Mouse (Mus musculus) intestine, embryonic 14.5 days (tissue): ENCODE measurements around the gene Wnt6. TPM values are rescaled to one million over a fixed set of nuclear protein-coding genes. Genes with fewer than 3 reads are reported as not detected.
"Not testable (repeated sequence)": the region's sequence is repeated elsewhere in the genome, so short reads cannot be mapped to it uniquely, and the experiment has no call there.

ENCODE experiments used
- ATAC-seq: fragments of 200-750 bp; cut with Nextera tagmentation; replicated peaks from 2 replicates; pipeline ENCODE4 v1.8.0; 2017; ENCODE audit warnings: low read depth, moderate number of reproducible peaks, moderate TSS enrichment, moderate library complexity; ENCODE audit not compliant: low FRiP score, low TSS enrichment
- DNase-seq: peaks from one replicate; pipeline ENCODE4 v3.0.0-alpha.2; 2018; ENCODE audit warnings: low spot score
- H3K27ac ChIP-seq: fragments of 300-500 bp; sonication (generic); 2 replicates; pipeline ENCODE4 v1.5.1; 2014; ENCODE audit warnings: low read depth, mild to moderate bottlenecking, control low read depth
- H3K27me3 ChIP-seq: fragments of 300-500 bp; sonication (generic); replicated peaks from 2 replicates; pipeline ENCODE4 v1.6.1; 2014; ENCODE audit warnings: low read length, control low read depth; ENCODE audit not compliant: control insufficient read depth, insufficient read depth
- H3K36me3 ChIP-seq: fragments of 300-500 bp; sonication (generic); 2 replicates; pipeline ENCODE4 v1.6.1; 2014; ENCODE audit warnings: low read length, control low read depth; ENCODE audit not compliant: control insufficient read depth, insufficient read depth
- H3K4me1 ChIP-seq: fragments of 300-500 bp; sonication (generic); replicated peaks from 2 replicates; pipeline ENCODE4 v1.6.1; 2014; ENCODE audit warnings: low read length, control low read depth, mixed read lengths; ENCODE audit not compliant: control insufficient read depth, insufficient read depth
- H3K4me2 ChIP-seq: fragments of 300-500 bp; sonication (generic); 2 replicates; pipeline ENCODE4 v1.6.1; 2014; ENCODE audit warnings: low read length
- H3K4me3 ChIP-seq: fragments of 300-500 bp; sonication (generic); 2 replicates; pipeline ENCODE4 v1.5.1; 2014; ENCODE audit warnings: low read depth, low read length, control low read depth, mixed read lengths
- H3K9ac ChIP-seq: fragments of 300-500 bp; sonication (generic); 2 replicates; pipeline ENCODE4 v1.6.1; 2014; ENCODE audit warnings: mild to moderate bottlenecking, low read length
- H3K9me3 ChIP-seq: fragments of 300-500 bp; sonication (generic); 2 replicates; pipeline ENCODE4 v1.6.1; 2016; ENCODE audit warnings: low read length, control low read depth; ENCODE audit not compliant: control insufficient read depth
- WGBS: fragments of 180-500 bp; shearing (Covaris S2); extraction: QIAGEN DNeasy Blood & Tissue Kit; methylation state at CpG from one replicate; pipeline ENCODE4 v1.1.7; 2014; 5-methylcytosine and 5-hydroxymethylcytosine counted together
- polyA plus RNA-seq: library from polyadenylated mRNA; unstranded; fragments of >200 nt; fragmentation: Nextera tagmentation; extraction: Ambion mirVana; gene quantifications from 2 replicates; pipeline ENCODE4 v1.2.1, GENCODE M21; 2014

The Wnt6 gene
- polyA plus RNA-seq, 1 experiment from 2014 or later, result 0.22 TPM

GRCm38 (mm10) chr1:74817219-74817618 lies 45.5 kb downstream of the Wnt6 start:
- Histone ChIP-seq H3K27ac (peak overlapping the region; percentile 72), H3K9ac (peak overlapping the region; percentile 70), H3K36me3 (no peaks in the 10 kb centered on the region), H3K27me3 (no peaks in the 10 kb centered on the region), H3K4me2 (peak overlapping the region; percentile 66), H3K4me1 (peaks cover 8% of the 10 kb centered on the region), H3K9me3 (no peaks in the 10 kb centered on the region), H3K4me3 (peak overlapping the region; percentile 70)
- ATAC-seq (no peak), DNase-seq (no peak)
- WGBS, result 12% methylated on average over 14 of the region's 14 CpGs

GRCm38 (mm10) chr1:74818509-74818908 lies 46.8 kb downstream of the Wnt6 start:
- H3K4me3 ChIP-seq, result no peak overlapping the region
- H3K4me1 ChIP-seq, result peaks cover 8% of the 10 kb centered on the region
- ATAC-seq (no peak), DNase-seq (no peak)
- 100% methylated on average over 1 of the region's 1 CpGs for WGBS
- H3K36me3 ChIP-seq, result no peaks in the 10 kb centered on the region
- H3K9ac ChIP-seq, result no peak overlapping the region
- no peaks in the 10 kb centered on the region for H3K9me3 ChIP-seq
- H3K27ac ChIP-seq, result no peak overlapping the region
- H3K27me3 ChIP-seq, result no peaks in the 10 kb centered on the region
- no peak overlapping the region for H3K4me2 ChIP-seq

- DNase-seq, H3K4me3 ChIP-seq, H3K9me3 ChIP-seq, H3K9ac ChIP-seq, H3K4me1 ChIP-seq, ATAC-seq, H3K36me3 ChIP-seq, H3K4me2 ChIP-seq, H3K27me3 ChIP-seq, H3K27ac ChIP-seq: not testable (repeated sequence)
- 96% methylated on average over 4 of the region's 4 CpGs for WGBS
Measured at GRCm38 (mm10) chr1:74823598-74823997, 51.9 kb downstream of the Wnt6 start.

- WGBS, result 36% methylated on average over 14 of the region's 14 CpGs
- Histone ChIP-seq H3K36me3 (no peaks in the 10 kb centered on the region), H3K4me1 (no peaks in the 10 kb centered on the region), H3K4me3 (no peak overlapping the region), H3K9ac (no peak overlapping the region), H3K27me3 (no peaks in the 10 kb centered on the region), H3K4me2 (no peak overlapping the region), H3K9me3 (no peaks in the 10 kb centered on the region), H3K27ac (no peak overlapping the region)
- ATAC-seq (no peak), DNase-seq (no peak)
Measured at GRCm38 (mm10) chr1:74824518-74825302, 53.0 kb downstream of the Wnt6 start.

GRCm38 (mm10) chr1:74830061-74830460 lies 58.4 kb downstream of the Wnt6 start:
- Histone ChIP-seq H3K27ac (no peak overlapping the region), H3K4me3 (no peak overlapping the region), H3K27me3 (no peaks in the 10 kb centered on the region), H3K9me3 (no peaks in the 10 kb centered on the region), H3K9ac (no peak overlapping the region), H3K4me1 (no peaks in the 10 kb centered on the region), H3K4me2 (no peak overlapping the region), H3K36me3 (no peaks in the 10 kb centered on the region)
- DNase-seq (no peak), ATAC-seq (no peak)
- 82% methylated on average over 9 of the region's 9 CpGs for WGBS

GRCm38 (mm10) chr1:74833255-74833654 lies 61.6 kb downstream of the Wnt6 start:
- H3K9me3 ChIP-seq, result no peaks in the 10 kb centered on the region

More at GRCm38 (mm10) chr1:74833255-74833654, 61.6 kb downstream of the Wnt6 start:
- no peak overlapping the region for H3K4me3 ChIP-seq
- ATAC-seq (no peak), DNase-seq (no peak)
- no peak overlapping the region for H3K27ac ChIP-seq
- WGBS, result 80% methylated on average over 3 of the region's 3 CpGs
- no peak overlapping the region for H3K9ac ChIP-seq
- no peak overlapping the region for H3K4me2 ChIP-seq
- H3K36me3 ChIP-seq, result no peaks in the 10 kb centered on the region
- no peaks in the 10 kb centered on the region for H3K4me1 ChIP-seq
- no peaks in the 10 kb centered on the region for H3K27me3 ChIP-seq

Other genes starting within 250 kb of the Wnt6 start
- 0.39 and 0.69 TPM in 2 replicates for gene Plcd4, start 229.0 kb upstream of the Wnt6 start, polyA plus RNA-seq
- gene Usp37, start 227.6 kb upstream of the Wnt6 start, polyA plus RNA-seq, result 34.8 and 40.6 TPM in 2 replicates
- 6.8 and 7.4 TPM in 2 replicates for gene Zfp142, start 183.6 kb upstream of the Wnt6 start, polyA plus RNA-seq
- 20.1 and 23.4 TPM in 2 replicates for gene Bcs1l, start 183.6 kb upstream of the Wnt6 start, polyA plus RNA-seq
- gene Rnf25, start 170.5 kb upstream of the Wnt6 start, polyA plus RNA-seq, result 7.5 and 7.9 TPM in 2 replicates
- 5.1 TPM in 2 replicates for gene Stk36, start 170.4 kb upstream of the Wnt6 start, polyA plus RNA-seq
- 21.8 and 26.3 TPM in 2 replicates for gene Ttll4, start 110.1 kb upstream of the Wnt6 start, polyA plus RNA-seq
- 6.4 and 8.9 TPM in 2 replicates for gene Cyp27a1, start 58.3 kb upstream of the Wnt6 start, polyA plus RNA-seq
- gene Prkag3, start 22.7 kb upstream of the Wnt6 start, polyA plus RNA-seq, result 0.09 TPM in 2 replicates
- 0.26 and 0.30 TPM in 2 replicates for gene Wnt10a, start 19.6 kb downstream of the Wnt6 start, polyA plus RNA-seq
- 0.28 and 0.36 TPM in 2 replicates for gene Cdk5r2, start 83.0 kb downstream of the Wnt6 start, polyA plus RNA-seq
- 0.55 and 1.4 TPM in 2 replicates for gene Fev, start 113.5 kb downstream of the Wnt6 start, polyA plus RNA-seq
- gene Cryba2, start 121.3 kb downstream of the Wnt6 start, polyA plus RNA-seq, result 2.5 TPM in 1 of 2 replicates, not detected in the other
- 0.15 and 0.27 TPM in 2 replicates for gene Cfap65, start 163.7 kb downstream of the Wnt6 start, polyA plus RNA-seq
- 28.8 and 33.7 TPM in 2 replicates for gene Ihh, start 179.8 kb downstream of the Wnt6 start, polyA plus RNA-seq